Mouse (Mus musculus) Patski (cell line): ENCODE data around the gene Chid1. TPM values are rescaled to one million over a fixed set of nuclear protein-coding genes. Genes with fewer than 3 reads are reported as not detected.

ENCODE experiments used
- ATAC-seq: fragments of 100-300 bp; one replicate; pipeline ENCODE4 v1.8.0; 2021
- CTCF ChIA-PET: fragments of 350-600 bp; sonication (Branson Sonifier 250); formaldehyde crosslinking; loops from one replicate; lab custom pipeline; 2022; ENCODE audit warnings: inconsistent platforms; lab: Charles Lee
- POLR2A ChIA-PET: fragments of 350-600 bp; sonication (Branson Sonifier 250); formaldehyde crosslinking; loops from one replicate; lab custom pipeline; 2022; ENCODE audit warnings: antibody characterized with exemption, inconsistent platforms; lab: Charles Lee
- DNase-seq: peaks from one replicate; pipeline ENCODE4 v3.0.0-alpha.2; 2011; ENCODE audit warnings: low read depth, low spot score
- H3K27me3 ChIP-seq: fragments of 371-371 bp; one replicate; pipeline ENCODE4 v1.5.1; 2021
- CTCF ChIP-seq: fragments of 100-300 bp; IDR thresholded peaks from one replicate; pipeline ENCODE4 v1.5.1; 2021
- in situ Hi-C: fragments of 300-500 bp; cut with MboI; formaldehyde crosslinking; loops from 3 replicates; pipeline ENCODE4 v1.11.1; 2018; ENCODE audit warnings: low pct_unique_long_range_greater_than_20kb, mixed read lengths
- polyA plus RNA-seq: library from polyadenylated mRNA; unstranded; gene quantifications from one replicate; pipeline ENCODE4 v1.2.3, GENCODE M21; 2021

Chid1 gene
- polyA plus RNA-seq = 41.6 TPM

DNA sequence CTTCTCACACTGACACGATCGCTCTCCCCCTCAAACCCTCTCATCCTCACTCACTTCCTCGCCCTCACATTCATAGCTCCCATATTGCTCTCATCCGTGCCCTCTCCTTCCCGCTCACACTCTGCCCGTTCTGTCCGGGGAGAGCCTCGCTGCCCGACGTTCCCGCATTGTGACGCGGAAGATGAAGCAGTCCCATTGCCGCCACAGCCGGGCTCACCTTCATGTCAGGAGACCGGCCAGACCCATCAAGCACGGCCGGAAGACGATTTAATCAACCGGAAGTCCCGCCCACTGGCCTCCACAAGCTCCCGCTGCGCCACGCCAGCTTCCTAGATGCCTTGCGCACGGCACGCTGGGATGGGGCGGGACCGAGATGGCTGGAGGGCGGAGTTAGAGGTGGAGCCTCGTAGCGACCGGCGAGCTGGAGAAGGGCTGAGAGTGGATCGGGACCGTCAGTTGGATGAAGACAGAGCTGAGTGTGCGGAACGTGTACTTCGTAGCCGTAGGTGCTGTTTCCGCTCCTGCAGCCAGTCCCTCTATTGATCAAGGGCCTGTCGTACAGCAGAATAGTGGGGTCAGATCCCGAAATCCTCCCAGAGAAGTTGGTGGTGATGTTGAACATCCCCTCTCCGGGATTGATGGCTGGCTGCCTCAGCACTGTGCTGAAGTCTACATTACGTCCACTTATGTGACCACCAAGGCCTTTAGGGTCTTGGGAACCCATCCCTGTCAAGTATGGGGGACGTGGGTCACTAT, at the start of gene Chid1:
Gene Chid1, minus strand, starts transcription at position 302 of the 756 bp plus-strand sequence.
- in situ Hi-C loops = loop anchor here (25.0 kb wide), 1 partner anchor 123 kb away; the partner anchor contains the start of gene Muc6
- H3K27me3 ChIP-seq = no peaks in the 10 kb centered on the region
- DNase-seq (peak; percentile 73), ATAC-seq (peak; percentile 87)
- ChIA-PET CTCF (interaction anchor here (0.9 kb wide), 2 partner anchors 15 to 20 kb away, joined by 3 to 4 read pairs; no protein-coding TSS in a partner anchor), POLR2A (interaction anchor here (0.5 to 1.5 kb wide), 3 partner anchors 24 to 30 kb away, joined by 3 to 4 read pairs (median 4); no protein-coding TSS in a partner anchor)
- TF ChIP-seq CTCF = no peak

GRCm38 (mm10) chr7:141588890-141589289, 49.2 kb upstream of the Chid1 start:
- in situ Hi-C loops = no loop called here
- POLR2A ChIA-PET = no interaction called here
- CTCF ChIA-PET = interaction anchor here (0.8 to 1.3 kb wide), 2 partner anchors 9 to 20 kb away, joined by 3 read pairs; no protein-coding TSS in a partner anchor
- DNase-seq = no peak
- TF ChIP-seq CTCF = no peak
- no peaks in the 10 kb centered on the region for H3K27me3 ChIP-seq
- no peak for ATAC-seq

DNA sequence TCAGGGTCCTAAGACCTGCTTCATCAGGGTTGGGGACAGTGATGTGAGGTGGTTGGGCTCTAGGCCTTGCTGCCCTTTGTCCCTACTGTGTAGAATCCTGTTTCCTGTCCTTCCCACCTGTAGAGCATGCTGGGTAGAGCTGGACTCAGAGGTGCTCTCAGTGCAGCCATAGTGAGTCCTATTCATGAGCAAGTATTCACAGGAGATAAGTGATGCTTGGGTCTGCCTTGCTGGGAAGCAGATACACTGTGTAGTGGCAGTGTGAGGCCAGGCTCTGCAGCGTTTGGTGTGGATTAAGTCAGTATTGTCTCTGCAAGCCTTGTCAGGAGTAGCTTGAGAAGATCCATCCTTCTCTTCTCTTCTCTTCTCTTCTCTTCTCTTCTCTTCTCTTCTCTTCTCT, 46.2 kb upstream of the Chid1 start:
- in situ Hi-C loops = no loop called here
- no peak for ATAC-seq
- H3K27me3 ChIP-seq = no peaks in the 10 kb centered on the region
- no peak for DNase-seq
- ChIA-PET POLR2A (interaction anchor here (0.8 kb wide), 1 partner anchor 21 kb away, joined by 3 read pairs; no protein-coding TSS in a partner anchor), CTCF (interaction anchor here (1.8 kb wide), 1 partner anchor 11 kb away, joined by 3 read pairs; no protein-coding TSS in a partner anchor)
- no peak for TF ChIP-seq CTCF

GRCm38 (mm10) chr7:141585288-141585687, 45.6 kb upstream of the Chid1 start:
- DNase-seq = no peak
- ChIA-PET POLR2A (interaction anchor here (0.8 kb wide), 1 partner anchor 20 kb away, joined by 3 read pairs; no protein-coding TSS in a partner anchor), CTCF (interaction anchor here (1.0 to 1.8 kb wide), 2 partner anchors 12 to 60 kb away, joined by 3 read pairs; no protein-coding TSS in a partner anchor)
- no peak for ATAC-seq
- no peak for TF ChIP-seq CTCF
- in situ Hi-C loops = no loop called here
- no peaks in the 10 kb centered on the region for H3K27me3 ChIP-seq

DNA sequence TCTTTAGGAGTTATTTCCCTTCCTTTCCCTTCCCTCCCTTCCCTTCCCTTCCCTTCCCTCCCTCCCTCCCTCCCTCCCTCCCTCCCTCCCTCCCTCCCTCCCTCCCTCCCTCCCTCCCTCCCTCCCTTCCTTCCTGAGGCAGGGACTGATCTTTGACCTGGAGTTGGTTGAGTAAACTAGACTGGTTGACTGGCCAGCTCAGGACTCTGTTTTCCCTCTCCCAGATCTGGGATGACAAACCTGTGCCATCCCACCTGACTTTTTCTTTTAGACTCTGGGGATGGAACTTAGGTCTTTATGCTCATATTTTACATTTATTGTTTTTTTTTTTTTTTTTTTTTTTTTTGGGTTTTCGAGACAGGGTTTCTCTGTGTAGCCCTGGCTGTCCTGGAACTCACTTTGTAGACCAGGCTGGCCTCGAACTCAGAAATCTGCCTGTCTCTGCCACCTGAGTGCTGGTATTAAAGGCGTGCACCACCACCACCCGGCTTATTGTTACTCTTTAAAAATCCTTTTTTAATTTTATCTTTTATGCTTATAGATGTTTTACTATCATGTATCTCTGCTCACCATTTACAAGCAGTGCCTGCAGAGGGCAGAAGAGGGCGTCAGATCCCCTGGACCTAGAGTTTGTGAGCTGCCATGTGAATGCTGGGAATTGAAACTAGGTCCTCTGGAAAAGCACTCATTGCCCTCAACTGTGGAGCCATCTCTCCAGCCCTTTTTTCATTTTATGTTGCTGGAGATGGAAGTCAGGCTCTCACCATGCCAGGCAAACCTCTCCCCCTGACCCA, 44.6 kb upstream of the Chid1 start:
- no peak for TF ChIP-seq CTCF
- ChIA-PET POLR2A (no interaction called here), CTCF (interaction anchor here (1.0 to 1.4 kb wide), 2 partner anchors 59 to 67 kb away, joined by 3 read pairs; no protein-coding TSS in a partner anchor)
- H3K27me3 ChIP-seq = no peaks in the 10 kb centered on the region
- ATAC-seq (no peak), DNase-seq (no peak)
- in situ Hi-C loops = no loop called here

GRCm38 (mm10) chr7:141581323-141581722, 41.7 kb upstream of the Chid1 start:
- CTCF ChIA-PET = interaction anchor here (1.0 to 1.2 kb wide), 4 partner anchors 10 to 96 kb away, joined by 3 to 4 read pairs (median 3); no protein-coding TSS in a partner anchor
- POLR2A ChIA-PET = interaction anchor here (0.6 kb wide), 1 partner anchor 1424 kb away, joined by 4 read pairs; no protein-coding TSS in a partner anchor
- ATAC-seq (peak; percentile 82), DNase-seq (peak; percentile 88)
- no peaks in the 10 kb centered on the region for H3K27me3 ChIP-seq
- in situ Hi-C loops = no loop called here
- TF ChIP-seq CTCF = no peak

DNA sequence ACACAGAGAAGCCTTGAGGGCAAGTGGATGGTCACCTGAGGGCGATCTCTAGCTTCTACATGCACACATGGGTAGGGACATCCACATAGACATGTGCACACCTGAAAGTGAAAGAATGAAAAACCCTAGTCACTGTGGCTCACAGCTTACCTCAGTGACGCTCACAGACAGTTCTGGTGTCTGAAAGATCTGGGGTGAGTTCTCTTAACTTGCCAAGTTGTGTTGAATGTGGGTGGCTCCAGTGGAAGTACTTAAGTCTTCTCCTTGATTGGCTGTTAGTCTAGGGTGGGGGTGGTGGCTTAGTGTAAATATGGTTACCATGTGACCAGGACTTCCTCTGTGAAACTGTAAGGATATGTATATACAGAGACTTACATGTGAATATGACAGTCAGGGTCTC, 39.3 kb upstream of the Chid1 start:
- in situ Hi-C loops = loop anchor here (5.0 kb wide), 1 partner anchor 102 kb away; the partner anchor contains the start of genes Polr2l and Tspan4
- DNase-seq (no peak), ATAC-seq (no peak)
- CTCF ChIA-PET = interaction anchor here (3.3 kb wide), 1 partner anchor 14 kb away, joined by 13 read pairs; no protein-coding TSS in a partner anchor
- no peaks in the 10 kb centered on the region for H3K27me3 ChIP-seq
- POLR2A ChIA-PET = interaction anchor here (1.7 kb wide), 1 partner anchor 13 kb away, joined by 12 read pairs; no protein-coding TSS in a partner anchor
- TF ChIP-seq CTCF = no peak

DNA sequence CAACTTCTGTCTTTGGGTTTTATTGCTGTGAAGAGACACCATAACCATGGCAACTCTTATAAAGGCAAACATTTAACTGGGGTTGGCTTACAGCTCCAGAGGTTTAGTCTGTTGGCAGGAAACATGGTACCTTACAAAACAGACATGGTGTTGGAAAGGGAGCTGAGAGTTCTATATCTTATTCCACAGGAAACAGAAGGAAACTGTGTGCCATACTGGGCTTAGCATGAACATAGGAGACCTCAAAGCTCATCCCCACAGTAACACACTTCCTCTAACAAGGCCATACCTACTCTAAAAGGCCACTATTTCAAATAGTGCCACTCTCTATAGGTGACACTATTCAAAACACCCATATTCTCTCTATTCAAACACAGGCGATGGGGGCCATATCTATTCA, 38.9 kb upstream of the Chid1 start:
- POLR2A ChIA-PET = interaction anchor here (1.7 kb wide), 1 partner anchor 13 kb away, joined by 12 read pairs; no protein-coding TSS in a partner anchor
- H3K27me3 ChIP-seq = no peaks in the 10 kb centered on the region
- no peak for TF ChIP-seq CTCF
- DNase-seq (no peak), ATAC-seq (no peak)
- CTCF ChIA-PET = interaction anchor here (3.3 kb wide), 1 partner anchor 14 kb away, joined by 13 read pairs; no protein-coding TSS in a partner anchor
- in situ Hi-C loops = loop anchor here (5.0 kb wide), 1 partner anchor 101 kb away; the partner anchor contains the start of genes Polr2l and Tspan4

DNA sequence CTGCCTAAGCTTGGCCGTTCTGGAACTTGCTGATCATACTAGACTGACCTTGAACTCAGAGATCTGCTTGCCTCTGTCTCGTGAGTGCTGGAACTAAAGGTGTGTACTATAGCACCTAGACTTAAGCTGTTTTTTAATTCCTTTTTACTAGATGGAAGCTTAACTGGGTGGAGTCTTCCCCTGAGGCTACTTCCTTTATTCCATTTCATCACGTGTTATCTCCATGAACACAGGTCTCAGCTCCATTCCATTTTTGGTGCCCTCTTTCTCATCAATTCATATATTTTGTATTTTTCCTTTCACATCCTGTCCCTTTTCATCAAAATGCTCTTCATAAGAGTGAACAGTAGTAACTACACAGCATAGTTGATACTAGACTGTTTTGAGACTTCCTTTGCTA, 38.1 kb upstream of the Chid1 start:
- no peaks in the 10 kb centered on the region for H3K27me3 ChIP-seq
- DNase-seq (no peak), ATAC-seq (no peak)
- POLR2A ChIA-PET = interaction anchor here (0.6 kb wide), 1 partner anchor 46 kb away, joined by 3 read pairs; no protein-coding TSS in a partner anchor
- CTCF ChIA-PET = interaction anchor here (3.3 kb wide), 1 partner anchor 13 kb away, joined by 13 read pairs; no protein-coding TSS in a partner anchor
- in situ Hi-C loops = loop anchor here (5.0 kb wide), 1 partner anchor 100 kb away; the partner anchor contains the start of genes Polr2l and Tspan4
- no peak for TF ChIP-seq CTCF
